Mouse (Mus musculus) liver, embryonic 13.5 days (tissue): ENCODE data around the gene Esyt3. TPM values are rescaled to one million over a fixed set of nuclear protein-coding genes. Genes with fewer than 3 reads are reported as not detected.

Experiments used
- ATAC-seq: fragments of 200-750 bp; cut with Nextera tagmentation; 2 replicates; pipeline ENCODE4 v1.8.0; 2017; ENCODE audit warnings: low read depth, mild to moderate bottlenecking, moderate number of reproducible peaks, moderate library complexity
- DNase-seq: peaks from one replicate; pipeline ENCODE4 v3.0.0; 2022
- H3K27ac ChIP-seq: fragments of 300-500 bp; sonication (generic); 2 replicates; pipeline ENCODE4 v1.5.1; 2015; ENCODE audit warnings: moderate library complexity, mild to moderate bottlenecking, inconsistent platforms
- H3K27me3 ChIP-seq: fragments of 300-500 bp; sonication (generic); 2 replicates; pipeline ENCODE4 v1.6.1; 2015; ENCODE audit warnings: mild to moderate bottlenecking, inconsistent platforms
- H3K36me3 ChIP-seq: fragments of 300-500 bp; sonication (generic); 2 replicates; pipeline ENCODE4 v1.6.1; 2015; ENCODE audit warnings: mild to moderate bottlenecking, inconsistent platforms
- H3K4me1 ChIP-seq: fragments of 300-500 bp; sonication (generic); replicated peaks from 2 replicates; pipeline ENCODE4 v1.6.1; 2015; ENCODE audit warnings: inconsistent platforms
- H3K4me2 ChIP-seq: fragments of 300-500 bp; sonication (generic); 2 replicates; pipeline ENCODE4 v1.6.1; 2015; ENCODE audit warnings: inconsistent platforms, mild to moderate bottlenecking, moderate library complexity
- H3K4me3 ChIP-seq: fragments of 300-500 bp; sonication (generic); replicated peaks from 2 replicates; pipeline ENCODE4 v1.5.1; 2015; ENCODE audit warnings: mild to moderate bottlenecking, inconsistent platforms
- H3K9ac ChIP-seq: fragments of 300-500 bp; sonication (generic); 2 replicates; pipeline ENCODE4 v1.6.1; 2015; ENCODE audit warnings: mild to moderate bottlenecking, inconsistent platforms
- H3K9me3 ChIP-seq: fragments of 300-500 bp; sonication (generic); replicated peaks from 2 replicates; pipeline ENCODE4 v1.6.1; 2016; ENCODE audit warnings: inconsistent platforms
- WGBS: fragments of 180-500 bp; shearing (Covaris S2); methylation state at CpG from one replicate; pipeline ENCODE4 v1.1.7; 2015; ENCODE audit not compliant: insufficient replicate concordance; 5-methylcytosine and 5-hydroxymethylcytosine counted together
- polyA plus RNA-seq: library from polyadenylated mRNA; unstranded; fragments of >200 nt; fragmentation: Nextera tagmentation; extraction: Ambion mirVana; gene quantifications from 2 replicates; pipeline ENCODE4 v1.2.1, GENCODE M21; 2015

Esyt3 gene
- 0.03 and 0.14 TPM in 2 replicates for polyA plus RNA-seq

DNA sequence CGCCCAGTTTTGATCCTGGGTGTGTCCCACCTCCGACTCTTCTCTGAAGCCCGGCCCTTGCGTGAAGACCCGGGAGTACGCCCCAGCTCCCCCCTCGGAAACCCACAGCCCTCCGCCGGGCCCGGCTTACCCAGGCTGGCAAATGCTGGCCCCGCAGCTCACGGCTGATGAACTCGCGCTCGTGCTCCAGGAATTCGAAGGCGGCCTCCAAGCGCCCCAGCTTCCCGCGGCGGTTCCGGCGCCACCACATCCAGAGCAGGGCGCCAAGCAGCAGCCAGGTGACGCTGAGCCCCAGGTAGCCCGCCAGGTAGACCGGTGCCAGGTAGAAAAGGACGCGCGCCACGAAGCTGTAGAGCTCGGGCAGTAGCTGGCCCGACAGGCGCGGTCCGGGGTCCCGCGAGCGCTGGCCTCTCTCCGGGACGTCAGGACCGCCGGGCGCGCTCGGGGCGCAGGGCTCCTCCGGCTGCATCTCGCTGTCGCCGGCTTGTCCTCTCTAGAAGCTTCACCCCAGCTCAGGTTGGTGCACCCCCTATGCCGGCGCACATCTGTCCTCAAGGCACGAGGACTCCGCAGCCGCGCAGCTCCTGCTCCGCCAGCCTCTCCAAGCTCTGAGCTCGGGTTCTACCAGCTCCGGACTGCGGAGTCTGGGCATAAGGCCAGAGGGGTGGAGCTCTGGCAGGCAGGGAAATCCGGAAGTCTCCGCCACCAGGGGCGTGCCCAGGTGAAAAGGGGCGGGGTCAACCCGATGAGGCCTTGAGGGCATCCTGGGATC, at the start of gene Esyt3:
Gene Esyt3 (minus strand): TSS at position 637 of the 772 bp plus-strand sequence.
- no peak within 1 kb of the TSS for H3K9ac ChIP-seq
- H3K27me3 ChIP-seq: peaks cover 77% of the 10 kb centered on the region
- no peak within 1 kb of the TSS for H3K27ac ChIP-seq
- peak within 1 kb of the TSS; percentile 66 for H3K4me2 ChIP-seq
- H3K4me3 ChIP-seq: peak within 1 kb of the TSS; percentile 44
- peaks cover 11% of the 10 kb centered on the region for H3K4me1 ChIP-seq
- 2% methylated on average over 66 of the region's 66 CpGs for WGBS
- ATAC-seq: peak; percentile 29; the same call in 1 of the 2 replicates
- no peaks in the 10 kb centered on the region for H3K9me3 ChIP-seq
- no peak for DNase-seq
- H3K36me3 ChIP-seq: no peaks in the 10 kb centered on the region

DNA sequence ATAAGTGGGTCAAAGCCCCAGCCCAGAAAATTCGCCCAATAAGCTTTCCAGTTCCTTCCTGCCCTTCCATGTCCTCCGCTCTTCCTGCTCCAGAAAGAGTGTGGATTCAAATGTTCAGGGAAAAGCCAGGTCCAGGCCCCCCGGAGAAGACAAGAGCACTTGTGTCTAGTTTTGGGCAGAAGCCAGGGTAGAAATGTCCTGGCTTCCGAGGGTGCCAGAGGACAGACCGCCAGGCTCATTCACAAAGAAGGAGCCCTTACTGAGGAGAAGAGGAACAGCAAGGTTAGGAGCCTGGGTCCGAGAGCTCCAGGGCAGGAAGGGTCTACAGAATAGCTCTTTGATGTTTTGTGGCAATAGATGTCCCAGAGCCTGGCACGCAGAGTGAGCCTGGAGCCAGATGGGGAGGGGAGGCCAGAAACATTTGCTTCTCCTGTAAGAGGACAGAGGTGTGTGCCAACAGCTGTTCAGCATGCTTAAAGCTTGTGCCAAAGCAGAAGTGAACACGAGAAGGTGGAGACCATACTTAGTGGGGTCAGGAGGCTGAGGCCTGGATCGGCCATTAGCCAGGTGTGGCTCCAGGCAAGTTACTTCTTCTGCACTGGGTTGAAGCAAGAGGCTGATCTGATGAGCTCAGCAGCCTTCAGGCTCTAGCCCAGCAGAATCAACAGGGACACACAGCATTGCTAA, 43.1 kb upstream of the Esyt3 start:
- no peak overlapping the region for H3K4me2 ChIP-seq
- H3K36me3 ChIP-seq: no peaks in the 10 kb centered on the region
- H3K27ac ChIP-seq: no peak overlapping the region
- H3K4me1 ChIP-seq: no peaks in the 10 kb centered on the region
- 67% methylated on average over 9 of the region's 9 CpGs for WGBS
- no peaks in the 10 kb centered on the region for H3K9me3 ChIP-seq
- H3K27me3 ChIP-seq: no peaks in the 10 kb centered on the region
- no peak for DNase-seq
- ATAC-seq: no peak
- no peak overlapping the region for H3K9ac ChIP-seq
- no peak overlapping the region for H3K4me3 ChIP-seq

- no peak overlapping the region for H3K4me2 ChIP-seq
- no peaks in the 10 kb centered on the region for H3K27me3 ChIP-seq
- no peaks in the 10 kb centered on the region for H3K4me1 ChIP-seq
- no peak overlapping the region for H3K4me3 ChIP-seq
- H3K36me3 ChIP-seq: no peaks in the 10 kb centered on the region
- DNase-seq: no peak
- ATAC-seq: no peak
- no peaks in the 10 kb centered on the region for H3K9me3 ChIP-seq
- H3K27ac ChIP-seq: no peak overlapping the region; the same call in 1 of the 2 replicates
- WGBS: 54% methylated on average over 6 of the region's 6 CpGs
- no peak overlapping the region for H3K9ac ChIP-seq
Measured at GRCm38 (mm10) chr9:99400781-99401180, 42.4 kb upstream of the Esyt3 start.

- H3K36me3 ChIP-seq: 0 out of 2 replicates have a peak, but pooled peaks cover 6% of the 10 kb centered on the region
- DNase-seq (no peak), ATAC-seq (no peak)
- no peaks in the 10 kb centered on the region for H3K4me1 ChIP-seq
- no peak overlapping the region for H3K9ac ChIP-seq
- 69% methylated on average over 13 of the region's 13 CpGs for WGBS
- no peak overlapping the region for H3K4me2 ChIP-seq
- H3K4me3 ChIP-seq: no peak overlapping the region
- H3K9me3 ChIP-seq: no peaks in the 10 kb centered on the region
- no peaks in the 10 kb centered on the region for H3K27me3 ChIP-seq
- no peak overlapping the region for H3K27ac ChIP-seq
Measured at GRCm38 (mm10) chr9:99397056-99397815, 38.9 kb upstream of the Esyt3 start.

GRCm38 (mm10) chr9:99394366-99394765, 36.0 kb upstream of the Esyt3 start:
- H3K4me2 ChIP-seq: no peak overlapping the region
- no peak overlapping the region for H3K9ac ChIP-seq
- DNase-seq (no peak), ATAC-seq (no peak)
- peaks cover 5% of the 10 kb centered on the region for H3K4me1 ChIP-seq
- 0 out of 2 replicates have a peak, but pooled peaks cover 8% of the 10 kb centered on the region for H3K36me3 ChIP-seq
- no peak overlapping the region for H3K4me3 ChIP-seq
- 66% methylated on average over 11 of the region's 11 CpGs for WGBS
- H3K9me3 ChIP-seq: no peaks in the 10 kb centered on the region
- H3K27me3 ChIP-seq: no peaks in the 10 kb centered on the region
- no peak overlapping the region for H3K27ac ChIP-seq

GRCm38 (mm10) chr9:99393146-99393545, 34.8 kb upstream of the Esyt3 start:
- Histone ChIP-seq H3K36me3 (0 out of 2 replicates have a peak, but pooled peaks cover 8% of the 10 kb centered on the region), H3K4me1 (peaks cover 5% of the 10 kb centered on the region), H3K27ac (no peak overlapping the region), H3K9me3 (no peaks in the 10 kb centered on the region), H3K4me3 (no peak overlapping the region), H3K4me2 (no peak overlapping the region), H3K9ac (no peak overlapping the region), H3K27me3 (no peaks in the 10 kb centered on the region; the same call in 1 of the 2 replicates)
- no peak for DNase-seq
- 72% methylated on average over 8 of the region's 8 CpGs for WGBS
- no peak for ATAC-seq

DNA sequence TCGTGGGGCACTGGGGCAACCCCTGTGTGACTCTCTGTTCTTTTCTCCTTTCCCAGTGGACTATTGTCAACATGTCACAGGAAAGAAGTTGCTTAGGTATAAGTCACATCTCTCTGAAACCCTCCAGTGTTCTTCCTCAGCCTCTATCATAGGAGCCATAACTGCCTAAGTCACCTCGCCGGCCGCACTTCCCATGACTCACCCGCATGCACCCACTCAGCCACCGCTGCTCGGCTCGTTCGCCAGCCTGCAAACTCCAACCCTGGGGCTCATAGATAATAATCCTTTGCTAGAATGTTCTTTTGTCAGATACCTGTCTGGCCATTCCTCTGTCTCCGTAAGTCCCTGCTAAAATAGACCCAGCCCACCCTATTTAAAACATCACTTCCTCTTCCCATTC, 33.2 kb upstream of the Esyt3 start:
- H3K36me3 ChIP-seq: 0 out of 2 replicates have a peak, but pooled peaks cover 8% of the 10 kb centered on the region
- no peak overlapping the region for H3K4me3 ChIP-seq
- no peaks in the 10 kb centered on the region; the same call in 1 of the 2 replicates for H3K27me3 ChIP-seq
- no peak for ATAC-seq
- 75% methylated on average over 10 of the region's 10 CpGs for WGBS
- no peak for DNase-seq
- H3K4me2 ChIP-seq: no peak overlapping the region
- H3K9me3 ChIP-seq: no peaks in the 10 kb centered on the region
- peaks cover 5% of the 10 kb centered on the region for H3K4me1 ChIP-seq
- 0 out of 2 replicates have a peak overlapping the region, but pooled peaks have one; percentile 29 for H3K27ac ChIP-seq
- H3K9ac ChIP-seq: no peak overlapping the region

GRCm38 (mm10) chr9:99390716-99391115, 32.4 kb upstream of the Esyt3 start:
- 41% methylated on average over 2 of the region's 2 CpGs for WGBS
- no peak for DNase-seq
- no peak overlapping the region for H3K4me3 ChIP-seq
- H3K4me2 ChIP-seq: no peak overlapping the region
- no peaks in the 10 kb centered on the region for H3K9me3 ChIP-seq
- peaks cover 5% of the 10 kb centered on the region for H3K4me1 ChIP-seq
- ATAC-seq: peak; percentile 46; the same call in 1 of the 2 replicates
- H3K27ac ChIP-seq: 0 out of 2 replicates have a peak overlapping the region, but pooled peaks have one; percentile 29
- no peaks in the 10 kb centered on the region; the same call in 1 of the 2 replicates for H3K27me3 ChIP-seq
- no peak overlapping the region for H3K9ac ChIP-seq
- H3K36me3 ChIP-seq: 0 out of 2 replicates have a peak, but pooled peaks cover 8% of the 10 kb centered on the region

- peak; percentile 39; the same call in 1 of the 2 replicates for ATAC-seq
- Histone ChIP-seq H3K4me2 (no peak overlapping the region), H3K9me3 (no peaks in the 10 kb centered on the region), H3K27me3 (no peaks in the 10 kb centered on the region; the same call in 1 of the 2 replicates), H3K27ac (no peak overlapping the region), H3K4me3 (no peak overlapping the region), H3K4me1 (peaks cover 5% of the 10 kb centered on the region), H3K9ac (no peak overlapping the region), H3K36me3 (0 out of 2 replicates have a peak, but pooled peaks cover 8% of the 10 kb centered on the region)
- 52% methylated on average over 5 of the region's 5 CpGs for WGBS
- no peak for DNase-seq
Measured at GRCm38 (mm10) chr9:99390201-99390600, 31.8 kb upstream of the Esyt3 start.

- Histone ChIP-seq H3K27me3 (no peaks in the 10 kb centered on the region; the same call in 1 of the 2 replicates), H3K36me3 (0 out of 2 replicates have a peak, but pooled peaks cover 8% of the 10 kb centered on the region), H3K9ac (no peak overlapping the region), H3K27ac (no peak overlapping the region), H3K9me3 (no peaks in the 10 kb centered on the region), H3K4me2 (no peak overlapping the region), H3K4me3 (no peak overlapping the region), H3K4me1 (peaks cover 6% of the 10 kb centered on the region)
- 53% methylated on average over 8 of the region's 8 CpGs for WGBS
- DNase-seq: no peak
- ATAC-seq: no peak
Measured at GRCm38 (mm10) chr9:99389506-99389905, 31.1 kb upstream of the Esyt3 start.
